Mouse (Mus musculus): ENCODE results near the gene Msmb.
A peak's percentile ranks its signal among the peaks of the same experiment; 100 is the strongest.
"Not testable (repeated sequence)": the region's sequence is repeated elsewhere in the genome, so short reads cannot be mapped to it uniquely, and the experiment has no call there.

Msmb gene

DNA sequence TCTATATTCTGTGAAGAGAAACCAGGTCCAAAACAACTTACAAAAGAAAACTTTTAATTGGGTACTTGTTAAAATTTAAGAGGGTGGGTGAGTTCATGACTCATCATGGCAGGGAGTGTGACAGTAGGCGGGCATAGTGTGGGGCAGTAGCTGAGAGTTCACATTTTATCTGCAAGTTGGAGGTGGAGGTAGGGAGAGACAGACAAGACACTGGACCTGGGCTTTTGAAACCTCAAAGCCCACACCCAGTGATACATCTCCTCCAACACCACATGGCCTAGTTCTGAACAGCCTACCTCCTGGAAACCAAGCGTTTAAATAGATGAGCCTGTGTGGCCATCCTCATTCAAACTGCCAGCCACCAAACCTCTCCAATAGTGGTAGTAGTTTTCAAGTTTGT, 33.5 kb downstream of the Msmb start:
- no peak for DNase-seq (ENCODE audit: low spot score in 2 of 2)

DNA sequence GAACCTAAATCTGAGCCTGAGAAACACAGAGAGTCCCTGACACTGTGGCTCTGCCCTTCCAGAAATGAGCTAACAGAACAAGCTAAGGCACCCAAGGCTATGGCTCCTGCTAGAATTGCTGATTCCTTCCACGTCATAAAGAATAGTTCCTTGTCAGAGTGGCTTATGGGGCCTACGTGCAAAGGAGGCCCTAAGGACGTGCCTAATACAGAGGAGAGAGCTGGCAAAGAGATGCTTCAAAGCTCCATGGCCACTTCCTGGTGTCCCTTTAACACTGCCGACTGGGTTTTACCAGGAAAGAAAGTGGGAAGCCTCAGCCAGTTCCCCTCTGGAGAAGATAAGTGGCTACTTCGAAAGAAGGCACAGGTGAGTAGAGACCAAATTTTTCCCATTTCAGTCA, 34.8 kb downstream of the Msmb start:
- not testable (repeated sequence) for DNase-seq (ENCODE audit: low spot score in 2 of 2)

DNA sequence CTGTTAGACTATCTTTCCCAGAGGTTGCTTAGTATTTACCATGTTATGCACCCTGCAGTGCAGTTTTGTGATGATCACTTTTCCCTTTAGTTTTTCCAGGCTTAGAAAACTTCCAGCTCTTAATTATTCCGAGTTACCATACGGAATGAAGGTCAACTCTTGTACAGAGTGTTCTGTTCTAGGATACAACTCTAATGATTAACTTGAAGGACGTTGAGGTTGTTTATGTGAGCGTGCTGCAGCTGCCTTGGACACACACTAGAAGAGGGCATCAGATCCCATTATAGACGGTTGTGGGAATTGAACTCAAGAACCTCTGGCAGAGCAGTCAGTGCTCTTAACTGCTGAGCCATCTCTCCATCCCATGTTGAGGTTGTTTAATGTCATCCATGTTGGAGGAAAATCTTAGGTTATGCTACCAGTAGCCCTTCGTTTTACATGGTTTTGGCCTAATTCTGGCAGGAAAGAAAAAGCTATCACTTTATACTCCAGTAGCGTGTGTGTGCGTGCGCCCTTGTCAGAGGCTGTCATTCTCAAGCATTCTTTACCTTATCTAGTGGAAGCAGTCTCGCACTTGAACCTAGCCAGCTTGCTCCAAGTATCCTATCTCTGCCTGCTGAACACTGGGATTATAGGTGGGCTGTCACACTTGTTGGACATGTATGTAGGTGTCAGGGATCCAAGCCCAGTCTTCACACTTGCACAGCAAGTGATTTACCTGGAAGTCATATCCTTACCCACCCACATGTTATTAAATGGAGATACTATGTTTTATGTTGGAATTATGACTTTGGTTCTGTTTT, 37.8 kb downstream of the Msmb start:
- DNase-seq (ENCODE audit: low spot score in 2 of 2) = no peak

DNA sequence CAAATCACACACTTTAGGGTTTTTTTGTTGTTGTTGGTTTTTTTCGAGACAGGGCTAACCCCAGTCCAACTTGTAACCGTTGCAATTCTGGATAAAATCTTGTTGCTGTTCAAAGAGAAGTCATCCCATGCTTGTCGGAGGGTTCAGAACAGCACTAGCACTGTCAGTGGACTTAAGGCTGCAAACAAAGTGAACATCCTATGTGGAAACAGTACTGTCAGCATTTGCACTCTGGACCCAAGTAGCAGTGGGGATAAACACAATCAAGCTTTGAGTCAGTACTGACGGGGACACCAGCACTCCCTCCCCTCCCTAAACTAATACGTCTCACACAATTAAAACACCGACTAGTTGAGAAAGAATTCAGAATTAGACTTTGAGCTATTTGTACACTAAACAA, 39.0 kb downstream of the Msmb start:
- no peak for DNase-seq (ENCODE audit: low spot score in 2 of 2)

DNA sequence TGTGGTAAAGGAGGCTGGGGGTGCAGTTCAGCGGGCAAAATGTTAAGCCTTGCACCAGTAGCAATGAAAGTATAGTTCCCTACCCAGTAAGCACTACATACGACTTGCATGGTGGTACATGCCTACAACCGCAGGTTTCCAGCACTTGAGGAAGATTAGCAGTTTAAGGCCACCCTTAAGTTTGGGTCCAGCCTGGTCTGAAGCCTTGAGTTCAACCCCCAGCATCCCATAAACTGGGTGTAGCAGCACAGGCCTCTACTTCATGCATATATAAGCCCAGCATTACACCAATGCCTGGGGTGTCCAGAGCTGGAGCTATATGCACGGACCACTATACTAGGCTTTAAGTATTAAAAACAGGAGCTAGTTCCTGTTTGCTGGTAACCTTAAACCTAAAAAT, 42.0 kb downstream of the Msmb start:
- DNase-seq (ENCODE audit: low spot score in 2 of 2) = no peak

DNA sequence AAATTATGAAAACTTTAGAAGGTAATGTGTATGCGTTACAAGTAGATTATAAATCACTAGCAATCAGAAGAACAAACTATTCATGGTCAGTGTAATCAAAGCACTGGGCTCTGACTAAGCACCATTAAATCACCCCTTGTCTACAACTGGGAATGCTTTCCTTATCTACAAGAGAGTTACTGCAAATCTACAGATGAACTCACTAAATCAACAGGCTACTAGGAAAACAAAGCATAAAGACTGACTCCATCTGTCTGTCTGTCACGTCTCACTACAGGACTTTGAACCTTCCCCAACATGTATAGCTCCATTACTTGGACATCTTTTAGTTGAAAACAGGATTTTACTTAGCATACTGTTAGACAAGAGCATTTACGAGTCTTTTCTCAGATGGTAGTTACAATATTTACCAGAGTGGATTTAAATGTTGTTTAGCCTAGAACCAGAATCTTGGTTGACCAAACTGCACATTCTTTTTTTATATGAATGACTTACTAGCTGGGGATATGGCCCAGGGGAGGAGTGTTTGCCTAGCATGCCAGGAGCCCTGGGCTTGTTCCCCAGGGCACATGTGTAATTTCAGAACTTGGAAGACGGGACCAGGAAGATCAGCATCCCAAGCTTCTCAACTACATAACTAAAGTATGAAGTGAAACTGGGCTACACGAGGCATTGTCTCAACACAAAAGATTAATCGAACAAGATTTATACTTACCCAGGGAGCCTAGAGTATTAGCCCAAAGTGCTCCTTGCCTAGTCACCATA, 49.0 kb downstream of the Msmb start:
- no peak for DNase-seq (ENCODE audit: low spot score in 2 of 2)

DNA sequence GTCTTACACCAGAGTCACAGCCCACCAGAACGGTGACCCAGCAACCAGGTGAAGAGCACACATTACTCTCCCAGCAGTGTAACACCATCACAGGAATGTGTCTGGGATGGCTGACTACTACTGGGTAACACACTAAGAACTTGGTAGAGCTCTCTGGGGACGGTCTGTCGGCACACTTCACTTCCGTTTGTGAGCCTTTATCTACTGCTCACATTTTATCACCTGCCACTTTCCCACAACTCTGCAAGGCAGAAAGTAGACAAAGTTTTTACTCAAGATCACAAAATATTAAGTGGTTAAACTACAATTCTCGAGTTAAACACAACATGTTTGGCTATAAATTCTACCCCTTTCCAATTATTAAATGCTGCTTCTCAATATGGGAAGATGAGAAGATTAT, 50.1 kb downstream of the Msmb start:
- DNase-seq (ENCODE audit: low spot score in 2 of 2) = no peak

DNA sequence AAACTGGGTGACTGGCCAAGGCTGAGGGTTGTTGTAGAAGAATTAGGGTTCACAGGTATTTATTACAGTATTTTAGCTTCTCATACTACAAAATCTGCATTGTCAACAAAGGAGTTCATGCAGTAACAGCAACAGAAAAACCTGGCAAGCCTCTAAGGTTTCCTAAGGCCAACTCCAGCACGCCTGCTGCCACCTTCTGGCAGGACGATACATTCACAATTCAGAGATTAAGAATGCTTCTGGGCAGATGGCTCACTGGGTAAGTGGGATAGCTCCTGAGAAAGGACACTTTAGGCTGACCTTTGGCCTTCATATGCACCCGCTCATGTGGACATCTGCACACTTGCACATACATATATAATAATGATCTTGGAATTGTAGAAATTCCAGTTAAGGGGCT, 50.6 kb downstream of the Msmb start:
- DNase-seq (ENCODE audit: low spot score in 2 of 2) = peak; percentile 30 to 50

DNA sequence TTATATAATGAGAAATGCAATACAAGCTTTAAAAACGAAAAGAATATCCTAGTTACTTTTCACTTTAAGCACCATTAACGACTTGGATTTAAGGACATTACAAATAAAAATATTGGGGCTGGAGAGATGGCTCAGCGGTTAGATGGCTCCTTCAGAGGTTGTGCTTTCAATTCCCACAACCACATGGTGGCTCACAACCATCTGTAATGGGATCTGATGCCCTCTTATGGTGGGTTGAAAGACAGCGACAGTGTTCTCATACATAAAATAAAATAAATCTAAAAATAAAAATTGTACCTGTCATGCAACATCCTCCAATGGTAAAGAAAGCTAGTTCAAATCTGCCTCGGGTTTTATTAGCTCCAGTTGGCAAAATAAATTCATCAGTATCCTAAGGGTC, 51.7 kb downstream of the Msmb start:
- DNase-seq (ENCODE audit: low spot score in 2 of 2) = not testable (repeated sequence)

DNA sequence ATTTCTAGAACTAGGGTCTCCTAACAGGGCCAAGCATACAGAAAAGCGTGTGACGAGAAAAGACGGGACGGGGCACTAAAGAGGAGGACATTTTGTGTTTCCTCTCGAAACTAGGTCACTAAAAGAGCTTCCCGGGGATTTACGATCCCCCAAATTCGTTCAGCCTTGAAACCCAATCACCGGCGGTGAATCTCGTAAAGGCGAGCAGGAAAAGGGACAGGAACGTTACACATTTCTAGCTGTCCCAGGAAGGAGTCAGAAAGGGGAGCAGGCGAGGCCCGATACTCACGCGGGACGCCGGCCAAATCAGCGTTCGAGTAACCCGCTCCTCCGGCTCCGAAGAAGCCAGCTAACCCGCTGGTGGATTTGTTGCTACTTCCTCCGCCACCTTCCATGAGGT, 59.5 kb downstream of the Msmb start:
- DNase-seq (ENCODE audit: low spot score in 2 of 2) = no peak

DNA sequence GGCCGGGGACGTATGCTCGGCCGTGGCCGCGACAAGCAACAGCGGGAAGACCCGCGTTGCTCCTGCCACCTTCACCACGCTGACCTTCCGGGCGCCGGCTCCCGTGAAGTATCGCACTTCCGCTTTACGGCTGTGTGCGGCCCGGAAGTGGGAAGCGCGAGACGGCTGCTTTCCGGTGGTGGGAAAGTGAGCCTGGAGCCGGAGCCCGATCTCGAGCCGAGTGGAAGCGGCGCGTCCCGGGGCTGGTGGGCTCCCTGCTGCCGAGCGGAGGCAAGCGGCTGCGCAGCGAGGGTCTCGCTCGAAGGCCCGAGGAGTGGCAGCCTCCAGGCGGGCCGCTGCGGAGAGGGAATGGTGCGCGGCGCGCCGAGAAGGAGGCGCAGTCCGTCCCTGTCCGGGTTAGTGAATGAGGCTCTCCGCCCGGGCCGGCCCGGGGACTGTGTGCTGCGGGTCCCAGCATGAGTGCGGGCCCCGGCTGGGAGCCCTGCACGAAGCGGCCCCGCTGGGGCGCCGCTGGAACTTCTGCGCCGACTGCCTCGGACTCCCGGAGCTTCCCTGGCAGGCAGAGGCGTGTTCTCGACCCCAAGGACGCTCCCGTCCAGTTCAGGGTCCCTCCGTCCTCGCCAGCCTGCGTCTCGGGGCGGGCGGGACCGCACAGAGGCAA, 60.1 kb downstream of the Msmb start, which contains the start of the genes Timm23 and Parg:
Gene Timm23, minus strand, starts transcription at position 108 of the 661 bp plus-strand sequence.
Gene Parg, plus strand, starts transcription at position 159 of the 661 bp plus-strand sequence.
- peak; percentile 70 to 82 for DNase-seq (ENCODE audit: low spot score in 2 of 2)

Data from spleen, postnatal 14 days (tissue).